Mouse (Mus musculus) CD4-positive helper T cell, adult 2 months (primary cell): ENCODE measurements around the gene Agfg2.

Experiments used
- DNase-seq: peaks from one replicate; pipeline ENCODE4 v3.0.0-alpha.2; 2012; ENCODE audit warnings: low read depth, missing footprints, low spot score

Gene Agfg2

DNA sequence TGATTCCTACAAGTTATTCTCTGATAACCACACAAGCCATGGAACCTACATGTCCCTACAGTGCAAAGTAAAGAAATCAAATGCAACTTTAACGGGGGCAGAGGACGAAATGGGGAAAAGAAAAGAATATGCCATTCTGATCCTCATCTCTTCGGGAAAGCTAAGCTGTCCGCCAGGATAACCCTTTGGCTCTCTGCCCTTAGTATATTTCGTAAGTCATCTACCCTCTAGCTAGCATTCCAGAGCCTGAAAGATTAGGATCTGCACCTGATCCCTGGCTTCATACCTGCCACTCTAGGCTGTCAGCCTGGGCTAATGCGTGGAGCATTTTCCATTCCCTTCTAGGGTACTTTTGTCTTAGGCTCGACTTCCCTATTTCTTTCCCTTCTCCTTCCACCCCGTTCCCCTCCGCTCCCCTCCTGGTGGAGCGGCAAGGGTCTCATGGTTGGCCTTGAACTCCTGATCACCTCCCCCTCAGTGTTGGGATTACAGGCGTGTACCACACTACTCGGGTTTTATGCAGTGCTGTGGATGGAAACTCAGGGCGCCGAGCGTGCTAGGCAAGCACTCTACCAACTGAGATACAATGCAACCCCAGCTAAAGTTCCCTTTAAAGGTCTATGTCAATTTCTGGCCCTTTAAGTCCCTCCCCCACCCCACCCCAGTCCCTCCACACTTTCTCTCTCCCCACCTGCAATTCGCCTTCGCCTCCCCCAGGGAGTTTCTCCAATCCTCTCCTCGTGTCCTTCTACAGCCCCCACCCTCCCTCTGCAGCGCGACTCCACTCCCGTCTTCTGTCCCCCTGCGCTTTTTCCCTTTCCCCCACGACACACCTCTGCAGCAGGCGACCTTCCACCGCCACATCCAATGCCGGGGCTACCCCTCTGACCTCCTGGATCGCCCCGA, 885 bp downstream of the Agfg2 start:
- peak; percentile 55 for DNase-seq

DNA sequence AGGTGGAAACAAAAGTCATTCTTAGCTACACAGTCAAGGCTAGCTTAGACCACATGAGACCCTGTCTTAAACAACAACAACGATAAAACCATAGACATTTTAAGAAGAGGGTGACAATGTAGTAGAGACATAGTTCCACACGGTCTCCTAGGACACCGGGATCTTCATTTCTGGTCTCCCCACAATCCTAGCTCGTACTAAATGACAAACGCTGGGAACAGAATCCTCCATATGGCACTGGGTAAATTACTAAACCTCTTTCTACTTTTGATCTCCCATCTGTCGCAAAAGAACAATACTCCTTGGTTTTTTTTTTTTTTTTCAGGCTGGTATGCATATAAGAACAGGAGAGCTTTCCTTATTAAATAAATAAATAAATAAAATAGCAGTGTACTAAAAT, 2.0 kb downstream of the Agfg2 start:
- no peak for DNase-seq

DNA sequence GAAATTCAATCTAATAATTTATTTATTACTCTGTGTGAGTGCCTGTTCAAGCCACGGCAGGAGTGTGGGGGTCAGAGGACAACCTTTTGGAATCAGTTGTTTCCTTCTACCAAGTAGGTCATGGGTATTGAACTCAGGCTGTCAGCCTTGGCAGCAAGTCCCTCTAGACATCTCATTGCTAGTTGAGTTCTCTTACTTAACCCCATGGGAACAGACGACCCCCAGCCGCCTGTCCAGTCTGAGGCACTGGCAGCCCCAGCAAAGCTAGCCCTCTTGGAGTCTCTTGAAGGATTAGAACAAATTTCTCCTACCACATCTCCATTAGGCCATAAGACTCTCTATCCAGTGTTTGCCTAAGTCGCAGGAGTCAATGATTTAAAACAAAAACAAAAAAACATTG, 4.8 kb downstream of the Agfg2 start:
- no peak for DNase-seq

GRCm38 (mm10) chr5:137678736-137679135, 5.8 kb downstream of the Agfg2 start:
- DNase-seq: no peak

DNA sequence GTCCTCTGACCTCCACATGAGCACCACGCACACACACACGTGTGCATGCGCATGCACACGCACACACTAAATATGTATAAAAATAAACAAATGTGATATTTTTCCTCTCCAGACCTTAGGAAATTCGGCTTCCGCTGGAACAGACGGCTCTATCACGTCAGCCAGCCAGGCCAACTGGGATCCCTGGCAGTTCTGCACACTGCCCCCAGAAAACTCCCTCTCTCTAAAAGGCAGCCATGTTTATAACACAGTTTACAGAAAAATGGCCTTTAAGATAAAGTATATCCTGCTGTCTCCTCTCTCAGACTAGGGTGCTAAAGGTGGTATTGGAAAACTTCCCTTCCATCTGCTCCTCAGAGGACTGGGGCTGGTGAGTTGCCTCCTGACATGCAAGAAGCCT, 6.7 kb downstream of the Agfg2 start:
- DNase-seq: no peak

- DNase-seq: no peak
Measured at GRCm38 (mm10) chr5:137674786-137675185, 9.7 kb downstream of the Agfg2 start.

GRCm38 (mm10) chr5:137673015-137673414, 11.5 kb downstream of the Agfg2 start:
- DNase-seq: no peak

DNA sequence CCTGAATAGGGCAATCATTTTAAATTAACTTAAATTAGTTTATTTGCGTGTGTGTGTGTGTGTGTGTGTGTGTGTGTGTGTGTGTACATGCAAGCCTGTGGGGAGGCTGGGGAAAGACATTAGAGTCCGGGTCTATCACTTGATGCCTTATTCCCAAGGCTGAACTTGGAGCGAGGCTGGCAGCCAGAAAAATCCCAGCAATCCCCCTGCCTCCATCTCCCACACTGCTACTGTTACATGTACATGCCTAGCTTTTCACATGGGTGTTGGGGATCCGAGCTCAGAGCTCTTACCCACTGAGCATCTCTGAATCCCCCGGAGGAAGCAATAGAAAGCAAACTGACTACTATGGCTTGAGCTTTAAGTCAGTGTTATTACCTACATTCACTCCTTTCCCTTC, 12.2 kb downstream of the Agfg2 start:
- DNase-seq: no peak

- no peak for DNase-seq
Measured at GRCm38 (mm10) chr5:137671443-137672240, 12.9 kb downstream of the Agfg2 start.

DNA sequence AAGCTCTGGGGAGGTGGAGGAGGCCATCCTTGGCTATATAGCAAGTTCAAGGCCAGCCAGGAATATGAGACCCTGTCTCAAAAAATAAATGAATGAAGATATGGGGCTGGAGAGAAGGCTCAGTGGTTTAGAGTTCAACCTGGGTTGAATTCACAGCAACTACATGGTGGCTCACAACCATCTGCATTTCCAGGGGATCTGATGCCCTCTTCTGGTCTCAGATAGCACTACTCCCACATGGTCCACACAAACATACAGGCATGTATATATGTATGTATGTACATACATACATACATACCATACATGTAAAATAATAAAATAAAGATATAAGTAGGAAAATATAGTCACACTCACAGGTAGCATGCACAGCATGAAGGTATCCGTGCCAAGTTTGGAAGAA, 14.3 kb downstream of the Agfg2 start:
- DNase-seq: peak; percentile 47

- DNase-seq: no peak
Measured at GRCm38 (mm10) chr5:137668971-137669370, 15.6 kb downstream of the Agfg2 start.

DNA sequence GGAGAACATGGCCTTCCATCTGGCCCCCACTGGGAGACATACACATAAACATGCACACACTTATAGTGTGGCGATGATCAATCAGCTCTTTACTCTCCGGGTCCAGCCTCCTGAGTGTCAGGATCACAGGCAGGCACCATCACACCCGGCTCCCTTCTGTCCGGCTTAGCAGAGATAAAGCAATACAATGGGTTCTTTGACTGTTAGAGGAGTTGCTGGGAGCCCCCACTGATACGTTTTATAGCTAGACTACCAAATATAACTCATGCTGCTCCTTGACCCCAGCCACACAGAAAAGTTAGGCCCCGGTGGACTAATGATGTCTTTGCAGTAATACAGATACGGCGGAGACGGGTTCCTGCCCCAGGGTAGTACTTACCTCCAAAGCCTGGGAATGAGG, 21.5 kb downstream of the Agfg2 start:
- DNase-seq: no peak

DNA sequence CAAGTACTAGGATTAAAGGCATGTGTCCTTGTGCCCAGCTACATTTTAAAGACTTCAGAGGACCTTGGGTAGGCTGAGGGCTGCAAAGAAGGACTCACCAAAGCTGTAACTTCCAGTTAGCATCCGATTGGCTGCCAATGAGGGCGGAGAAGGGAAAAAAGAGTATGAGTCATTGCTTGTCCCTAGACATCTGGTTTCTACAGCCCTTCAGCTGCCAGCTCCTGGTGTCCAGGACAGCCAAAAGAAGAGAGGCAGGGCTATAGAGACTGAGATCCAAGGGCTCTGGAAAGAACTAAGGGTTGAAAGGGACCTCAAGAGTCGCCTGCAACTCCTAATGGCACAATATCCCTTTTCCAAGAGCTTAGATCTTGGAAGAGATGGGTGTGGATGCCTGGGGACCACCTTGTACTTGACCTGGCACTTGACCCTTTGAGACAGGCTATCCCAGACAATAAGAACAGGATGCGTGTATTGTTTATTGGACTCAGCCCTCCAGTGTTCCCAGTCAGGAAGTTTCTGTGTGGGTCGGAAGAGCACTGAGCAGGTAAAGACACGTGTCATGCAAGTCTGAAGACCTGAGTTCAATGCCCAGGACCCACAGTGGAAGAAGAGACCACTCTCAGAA, 24.4 kb downstream of the Agfg2 start:
- DNase-seq: no peak

DNA sequence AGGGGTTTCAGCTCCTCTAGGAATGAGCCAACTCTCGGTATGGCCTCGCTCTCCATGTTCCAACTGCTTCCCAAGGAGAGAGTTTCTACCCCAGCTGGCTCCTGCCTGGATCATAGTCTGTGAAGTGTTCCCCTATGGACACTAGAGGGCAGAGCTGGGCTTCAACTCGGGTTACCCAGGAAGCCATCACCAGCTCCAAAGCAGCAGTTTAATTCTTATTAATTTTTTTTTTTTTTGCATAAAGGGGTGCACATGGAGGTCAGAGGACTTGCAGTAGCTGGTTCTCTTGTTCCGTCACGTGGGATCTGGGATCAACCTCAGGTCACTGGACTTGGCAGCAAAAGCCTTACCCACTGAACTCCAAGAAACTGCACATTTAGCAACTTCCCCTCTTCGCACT, 27.5 kb downstream of the Agfg2 start:
- peak; percentile 67 for DNase-seq

- DNase-seq: peak; percentile 66
Measured at GRCm38 (mm10) chr5:137654746-137655145, 29.8 kb downstream of the Agfg2 start.

- DNase-seq: no peak
Measured at GRCm38 (mm10) chr5:137653366-137653765, 31.2 kb downstream of the Agfg2 start.

- DNase-seq: peak; percentile 62
Measured at GRCm38 (mm10) chr5:137652474-137652873, 32.1 kb downstream of the Agfg2 start.

GRCm38 (mm10) chr5:137649669-137650571, 34.6 kb downstream of the Agfg2 start:
- no peak for DNase-seq

- DNase-seq: no peak
Measured at GRCm38 (mm10) chr5:137649251-137649650, 35.3 kb downstream of the Agfg2 start.

DNA sequence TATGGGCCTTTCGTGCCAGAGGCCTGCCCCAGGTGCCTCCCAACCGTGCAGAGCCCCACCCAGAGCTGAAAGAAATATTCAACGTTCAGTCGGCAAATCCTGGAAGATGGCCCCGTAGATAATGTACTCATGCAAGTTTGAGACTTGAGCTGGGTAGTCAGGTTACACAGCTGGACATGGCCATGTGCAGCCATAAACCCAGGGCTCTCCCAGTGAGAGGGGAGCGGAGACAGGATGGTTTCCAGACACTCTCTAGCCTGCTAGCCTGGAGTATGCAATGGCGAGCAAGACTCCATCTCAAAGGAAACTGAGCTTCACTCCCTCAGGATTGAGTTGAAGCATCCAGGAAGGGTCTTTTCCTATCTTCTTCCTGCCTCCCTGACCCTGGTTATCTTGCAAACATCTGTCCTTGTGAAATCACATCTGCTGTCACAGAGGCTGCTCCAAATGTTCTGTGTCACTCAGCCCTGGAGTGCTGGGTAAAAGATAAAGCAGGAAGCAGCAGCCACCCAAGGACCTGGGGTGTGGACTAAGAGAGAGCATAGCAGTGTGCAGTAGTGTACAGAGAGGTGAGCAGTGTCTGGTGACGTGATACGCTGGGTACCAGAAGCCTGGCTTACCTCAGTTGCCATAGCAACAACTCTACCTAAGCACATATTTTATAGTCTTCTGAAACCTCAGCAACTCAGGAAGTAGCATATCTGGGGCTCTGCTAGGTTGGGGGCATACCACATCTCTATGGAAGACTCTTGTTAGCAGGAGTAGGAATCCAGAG, 36.5 kb downstream of the Agfg2 start:
- DNase-seq: peak; percentile 72
